Mouse (Mus musculus) hindbrain, embryonic 12.5 days (tissue): Measurements from ENCODE around the gene Lpar5. TPM values are rescaled to one million over a fixed set of nuclear protein-coding genes. Genes with fewer than 3 reads are reported as not detected.

Source experiments
- ATAC-seq: fragments of 200-750 bp; cut with Nextera tagmentation; 2 replicates; pipeline ENCODE4 v1.8.0; 2017; ENCODE audit warnings: moderate TSS enrichment; ENCODE audit not compliant: low FRiP score
- H3K27ac ChIP-seq: fragments of 300-500 bp; sonication (generic); 2 replicates; pipeline ENCODE4 v1.5.1; 2016; ENCODE audit warnings: mild to moderate bottlenecking
- H3K27me3 ChIP-seq: fragments of 300-500 bp; sonication (generic); 2 replicates; pipeline ENCODE4 v1.6.1; 2016; ENCODE audit warnings: mild to moderate bottlenecking
- H3K36me3 ChIP-seq: fragments of 300-500 bp; sonication (generic); 2 replicates; pipeline ENCODE4 v1.6.1; 2016; ENCODE audit warnings: mild to moderate bottlenecking
- H3K4me1 ChIP-seq: fragments of 300-500 bp; sonication (generic); 2 replicates; pipeline ENCODE4 v1.6.1; 2016
- H3K4me2 ChIP-seq: fragments of 300-500 bp; sonication (generic); replicated peaks from 2 replicates; pipeline ENCODE4 v1.6.1; 2016; ENCODE audit warnings: mild to moderate bottlenecking
- H3K4me3 ChIP-seq: fragments of 300-500 bp; sonication (generic); 2 replicates; pipeline ENCODE4 v1.5.1; 2016; ENCODE audit warnings: mild to moderate bottlenecking
- H3K9ac ChIP-seq: fragments of 300-500 bp; sonication (generic); 2 replicates; pipeline ENCODE4 v1.6.1; 2016; ENCODE audit warnings: mild to moderate bottlenecking, moderate library complexity
- H3K9me3 ChIP-seq: fragments of 300-500 bp; sonication (generic); replicated peaks from 2 replicates; pipeline ENCODE4 v1.6.1; 2016; ENCODE audit warnings: mild to moderate bottlenecking
- WGBS: fragments of 180-500 bp; shearing (Covaris S2); methylation state at CpG from one replicate; pipeline ENCODE4 v1.1.7; 2016; 5-methylcytosine and 5-hydroxymethylcytosine counted together
- polyA plus RNA-seq: library from polyadenylated mRNA; unstranded; fragments of >200 nt; fragmentation: Nextera tagmentation; extraction: Ambion mirVana; gene quantifications from 2 replicates; pipeline ENCODE4 v1.2.1, GENCODE M21; 2016

The Lpar5 gene
- polyA plus RNA-seq, 1 experiment from 2014 or later: 0.40 TPM

- H3K4me3 ChIP-seq: no peak overlapping the region
- peaks cover 80% of the 10 kb centered on the region for H3K36me3 ChIP-seq
- WGBS: 81% methylated on average over 9 of the region's 9 CpGs
These were observed 33.7 kb downstream of the Lpar5 start for GRCm38 (mm10) chr6:125101444-125101843.

GRCm38 (mm10) chr6:125104223-125104622 is 36.5 kb downstream of the Lpar5 start:
- 98% methylated on average over 4 of the region's 4 CpGs for WGBS
- no peak overlapping the region for H3K27ac ChIP-seq

More at GRCm38 (mm10) chr6:125101444-125101843, 33.7 kb downstream of the Lpar5 start:
- H3K4me1 ChIP-seq: peaks cover 30% of the 10 kb centered on the region
- H3K27me3 ChIP-seq: no peaks in the 10 kb centered on the region
- H3K4me2 ChIP-seq: no peak overlapping the region
- no peak for ATAC-seq
- H3K27ac ChIP-seq: no peak overlapping the region
- no peak overlapping the region for H3K9ac ChIP-seq
- no peaks in the 10 kb centered on the region for H3K9me3 ChIP-seq

GRCm38 (mm10) chr6:125107705-125108104 is 40.0 kb downstream of the Lpar5 start:
- H3K9ac ChIP-seq: no peak overlapping the region
- H3K27me3 ChIP-seq: no peaks in the 10 kb centered on the region
- H3K9me3 ChIP-seq: no peaks in the 10 kb centered on the region
- WGBS: 97% methylated on average over 2 of the region's 2 CpGs
- H3K27ac ChIP-seq: no peak overlapping the region
- H3K4me1 ChIP-seq: no peaks in the 10 kb centered on the region
- ATAC-seq: no peak
- H3K4me3 ChIP-seq: no peak overlapping the region
- peaks cover 94% of the 10 kb centered on the region for H3K36me3 ChIP-seq
- H3K4me2 ChIP-seq: no peak overlapping the region

More at GRCm38 (mm10) chr6:125104223-125104622, 36.5 kb downstream of the Lpar5 start:
- Histone ChIP-seq H3K9me3 (no peaks in the 10 kb centered on the region), H3K4me1 (peaks cover 11% of the 10 kb centered on the region), H3K9ac (no peak overlapping the region), H3K4me2 (no peak overlapping the region), H3K27me3 (no peaks in the 10 kb centered on the region), H3K4me3 (no peak overlapping the region), H3K36me3 (peaks cover 94% of the 10 kb centered on the region)
- no peak for ATAC-seq

- Histone ChIP-seq H3K9ac (no peak overlapping the region), H3K4me2 (no peak overlapping the region), H3K9me3 (no peaks in the 10 kb centered on the region), H3K36me3 (peaks cover 99% of the 10 kb centered on the region), H3K27ac (no peak overlapping the region), H3K4me3 (no peak overlapping the region), H3K4me1 (no peaks in the 10 kb centered on the region), H3K27me3 (no peaks in the 10 kb centered on the region)
- ATAC-seq: no peak
- 91% methylated on average over 14 of the region's 14 CpGs for WGBS
These were observed 41.7 kb downstream of the Lpar5 start for GRCm38 (mm10) chr6:125109371-125109770.

- no peak overlapping the region for H3K4me2 ChIP-seq
- no peak overlapping the region for H3K9ac ChIP-seq
- H3K27me3 ChIP-seq: no peaks in the 10 kb centered on the region
- H3K36me3 ChIP-seq: peaks cover 97% of the 10 kb centered on the region
- ATAC-seq: no peak
- no peak overlapping the region for H3K4me3 ChIP-seq
- H3K4me1 ChIP-seq: no peaks in the 10 kb centered on the region
- H3K27ac ChIP-seq: no peak overlapping the region
- no peaks in the 10 kb centered on the region for H3K9me3 ChIP-seq
- WGBS: 92% methylated on average over 7 of the region's 7 CpGs
These were observed 43.2 kb downstream of the Lpar5 start for GRCm38 (mm10) chr6:125110927-125111326.

GRCm38 (mm10) chr6:125112553-125112952 is 44.8 kb downstream of the Lpar5 start:
- peaks cover 96% of the 10 kb centered on the region for H3K36me3 ChIP-seq
- no peaks in the 10 kb centered on the region for H3K9me3 ChIP-seq
- no peak overlapping the region for H3K27ac ChIP-seq
- no peak overlapping the region for H3K4me2 ChIP-seq
- ATAC-seq: no peak
- H3K4me1 ChIP-seq: no peaks in the 10 kb centered on the region
- H3K27me3 ChIP-seq: no peaks in the 10 kb centered on the region
- H3K4me3 ChIP-seq: no peak overlapping the region
- no peak overlapping the region for H3K9ac ChIP-seq
- WGBS: 94% methylated on average over 11 of the region's 11 CpGs

GRCm38 (mm10) chr6:125119387-125119786 is 51.7 kb downstream of the Lpar5 start:
- Histone ChIP-seq H3K9ac (no peak overlapping the region), H3K4me1 (no peaks in the 10 kb centered on the region), H3K27me3 (no peaks in the 10 kb centered on the region), H3K4me3 (no peak overlapping the region), H3K36me3 (peaks cover 95% of the 10 kb centered on the region), H3K27ac (no peak overlapping the region), H3K4me2 (no peak overlapping the region), H3K9me3 (no peaks in the 10 kb centered on the region)
- no peak for ATAC-seq
- WGBS: 96% methylated on average over 8 of the region's 8 CpGs

- ATAC-seq: no peak
- no peak overlapping the region for H3K27ac ChIP-seq
- no peaks in the 10 kb centered on the region for H3K27me3 ChIP-seq
- H3K4me1 ChIP-seq: peaks cover 12% of the 10 kb centered on the region
- H3K4me3 ChIP-seq: no peak overlapping the region
- peaks cover 62% of the 10 kb centered on the region for H3K36me3 ChIP-seq
- no peak overlapping the region for H3K4me2 ChIP-seq
- no peak overlapping the region for H3K9ac ChIP-seq
- no peaks in the 10 kb centered on the region for H3K9me3 ChIP-seq
- WGBS: 88% methylated on average over 12 of the region's 12 CpGs
These were observed 61.0 kb downstream of the Lpar5 start for GRCm38 (mm10) chr6:125128724-125129123.

- peaks cover 12% of the 10 kb centered on the region for H3K4me1 ChIP-seq
- H3K9ac ChIP-seq: no peak overlapping the region
- no peaks in the 10 kb centered on the region for H3K27me3 ChIP-seq
- H3K4me3 ChIP-seq: no peak overlapping the region
- no peak overlapping the region for H3K27ac ChIP-seq
- peaks cover 62% of the 10 kb centered on the region for H3K36me3 ChIP-seq
- WGBS: 81% methylated on average over 20 of the region's 20 CpGs
- H3K4me2 ChIP-seq: no peak overlapping the region
- no peak for ATAC-seq
- no peaks in the 10 kb centered on the region for H3K9me3 ChIP-seq
These were observed 62.1 kb downstream of the Lpar5 start for GRCm38 (mm10) chr6:125129710-125130402.

- Histone ChIP-seq H3K9ac (peak within 1 kb of the TSS; percentile 60), H3K4me3 (peak within 1 kb of the TSS; percentile 65), H3K27ac (peak within 1 kb of the TSS; percentile 85), H3K36me3 (peaks cover 60% of the 10 kb centered on the region), H3K9me3 (no peaks in the 10 kb centered on the region), H3K27me3 (no peaks in the 10 kb centered on the region), H3K4me1 (peaks cover 12% of the 10 kb centered on the region), H3K4me2 (peak within 1 kb of the TSS; percentile 73)
- peak; percentile 93 for ATAC-seq
- WGBS: under 1% methylated on average over 66 of the region's 66 CpGs
These were observed 63.8 kb downstream of the Lpar5 start, which contains the start of gene Nop2 for GRCm38 (mm10) chr6:125131302-125132156. TSS of gene Nop2 (plus strand) at chr6:125131909.
